Mouse (Mus musculus) stomach, postnatal 0 days (tissue): ENCODE results near the gene Tbc1d10a.

ENCODE experiments used
- CTCF ChIP-seq: IDR thresholded peaks from 2 replicates; pipeline ENCODE4 v1.5.1; 2016; ENCODE audit warnings: antibody characterized with exemption, low read depth, mild to moderate bottlenecking, moderate library complexity
- EP300 ChIP-seq: optimal IDR thresholded peaks from 2 replicates; pipeline ENCODE3; 2016; ENCODE audit warnings: antibody characterized with exemption

GRCm38 (mm10) chr11:4256846-4257607 is 70.4 kb downstream of the Tbc1d10a start, which contains the start of gene Lif:
- TF ChIP-seq CTCF (no peak), EP300 (no peak)
